In the genomic region with DNA sequence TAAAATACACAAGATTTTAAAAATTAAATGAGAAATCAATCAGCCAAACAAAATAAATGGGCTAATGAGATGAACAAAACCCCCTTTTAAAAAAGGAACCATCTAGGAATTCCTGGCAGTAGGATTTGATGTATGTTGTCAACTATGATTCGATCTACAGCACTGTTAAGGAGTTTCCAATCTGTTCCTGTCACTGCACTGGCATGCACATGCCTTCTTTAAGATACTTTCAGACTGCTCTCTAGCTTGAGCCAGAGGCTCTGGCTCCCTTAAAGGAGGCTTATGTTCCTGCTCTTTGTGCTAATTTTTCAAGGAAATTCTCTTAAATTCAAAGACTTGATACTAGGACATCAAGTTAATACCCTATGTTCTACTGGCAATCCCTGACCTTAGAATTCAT, we compare ENCODE assay signal across 28 mouse cellular contexts.
"Had no signal": no experiment of that assay in that cellular context is flagged by ENCODE, and none has a peak within 500 bp of the region (broad histone marks: within the 10 kb centered on the region; RNA-seq: fewer than 3 reads in every experiment).

No protein-coding gene starts in this region.

- ATAC-seq: hindbrain, embryonic 16.5 days; inflammation-experienced regulatory T-cells, adult 6 months; intestine, embryonic 15.5 days; intestine, postnatal 0 days; liver, postnatal 0 days had no signal

- H3K4me1 ChIP-seq: heart, embryonic 10.5 days; heart, embryonic 12.5 days; hindbrain, embryonic 10.5 days; hindbrain, embryonic 12.5 days; intestine, embryonic 15.5 days; limb, embryonic 10.5 days; limb, embryonic 12.5 days; liver, embryonic 13.5 days; liver, embryonic 15.5 days had no signal

- H3K4me3 ChIP-seq: heart, embryonic 10.5 days; heart, embryonic 12.5 days; hindbrain, embryonic 10.5 days; hindbrain, embryonic 12.5 days; intestine, embryonic 15.5 days; layer of hippocampus, adult 2 months; left cerebral cortex, adult 2 months; limb, embryonic 10.5 days; limb, embryonic 12.5 days; liver, embryonic 13.5 days; liver, embryonic 15.5 days had no signal

- H3K27me3 ChIP-seq: heart, embryonic 12.5 days; hindbrain, embryonic 12.5 days; intestine, embryonic 15.5 days; limb, embryonic 12.5 days; liver, embryonic 13.5 days; liver, embryonic 15.5 days had no signal

- H3K9ac ChIP-seq: heart, embryonic 12.5 days; hindbrain, embryonic 12.5 days; hindbrain, embryonic 14.5 days; intestine, embryonic 15.5 days; limb, embryonic 12.5 days; liver, embryonic 13.5 days; liver, embryonic 15.5 days; liver, postnatal 0 days had no signal

- H3K27ac ChIP-seq: heart, embryonic 10.5 days; hindbrain, embryonic 10.5 days; hindbrain, embryonic 12.5 days; hindbrain, embryonic 14.5 days; intestine, embryonic 15.5 days; layer of hippocampus, adult 2 months; left cerebral cortex, adult 2 months; limb, embryonic 10.5 days; limb, embryonic 12.5 days; liver, embryonic 13.5 days; liver, embryonic 15.5 days had no signal

- H3K9me3 ChIP-seq: heart, embryonic 10.5 days; heart, embryonic 12.5 days; hindbrain, embryonic 10.5 days; hindbrain, embryonic 12.5 days; intestine, embryonic 15.5 days; limb, embryonic 10.5 days; limb, embryonic 12.5 days; liver, embryonic 13.5 days; liver, embryonic 15.5 days had no signal

- DNase-seq: gastrocnemius, postnatal 10 days; gastrocnemius, postnatal 25 days; heart, adult 18-20 months; heart, postnatal 10 days; heart, postnatal 4 days; kidney, adult 18-20 months; kidney, adult 8-10 months; kidney, postnatal 10 days; kidney, postnatal 25 days; kidney, postnatal 4 days; liver; liver, embryonic 13.5 days; liver, postnatal 0 days had no signal

- H3K36me3 ChIP-seq: heart, embryonic 10.5 days; heart, embryonic 12.5 days; hindbrain, embryonic 10.5 days; hindbrain, embryonic 12.5 days; intestine, embryonic 15.5 days; limb, embryonic 10.5 days; limb, embryonic 12.5 days; liver, embryonic 13.5 days; liver, embryonic 15.5 days had no signal

- H3K4me2 ChIP-seq: heart, embryonic 12.5 days; hindbrain, embryonic 12.5 days; hindbrain, embryonic 14.5 days; intestine, embryonic 15.5 days; limb, embryonic 12.5 days; liver, embryonic 11.5 days; liver, embryonic 13.5 days; liver, embryonic 15.5 days had no signal
